Mouse (Mus musculus) cerebellum, adult 9-11 months (tissue): ENCODE measurements around the gene Lrrtm4.

Experiments
- DNase-seq: peaks from one replicate; pipeline ENCODE4 v3.0.0; 2022

The Lrrtm4 gene

DNA sequence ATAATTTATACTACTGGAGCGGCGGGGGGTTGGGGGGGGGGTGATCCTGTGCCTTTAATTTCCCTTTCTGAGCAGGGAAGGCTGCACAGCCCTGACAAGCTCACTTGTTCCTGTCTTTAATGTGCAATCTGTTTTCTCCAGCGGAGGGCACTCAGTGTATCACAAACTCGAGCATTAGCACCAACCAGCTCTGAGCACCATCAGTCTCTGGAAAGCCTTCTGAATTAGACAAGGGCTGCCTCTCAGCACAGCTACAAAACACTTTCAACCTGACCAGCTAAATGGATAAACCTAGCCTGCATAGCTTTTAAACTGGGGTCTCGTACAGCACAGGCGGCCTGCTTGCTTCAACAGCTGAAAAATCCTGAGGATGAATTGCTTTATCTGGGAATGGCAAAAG lies at the start of gene Lrrtm4:
TSS of gene Lrrtm4 (plus strand) at position 113 of the 400 bp plus-strand sequence.
- DNase-seq = peak; percentile 21

DNA sequence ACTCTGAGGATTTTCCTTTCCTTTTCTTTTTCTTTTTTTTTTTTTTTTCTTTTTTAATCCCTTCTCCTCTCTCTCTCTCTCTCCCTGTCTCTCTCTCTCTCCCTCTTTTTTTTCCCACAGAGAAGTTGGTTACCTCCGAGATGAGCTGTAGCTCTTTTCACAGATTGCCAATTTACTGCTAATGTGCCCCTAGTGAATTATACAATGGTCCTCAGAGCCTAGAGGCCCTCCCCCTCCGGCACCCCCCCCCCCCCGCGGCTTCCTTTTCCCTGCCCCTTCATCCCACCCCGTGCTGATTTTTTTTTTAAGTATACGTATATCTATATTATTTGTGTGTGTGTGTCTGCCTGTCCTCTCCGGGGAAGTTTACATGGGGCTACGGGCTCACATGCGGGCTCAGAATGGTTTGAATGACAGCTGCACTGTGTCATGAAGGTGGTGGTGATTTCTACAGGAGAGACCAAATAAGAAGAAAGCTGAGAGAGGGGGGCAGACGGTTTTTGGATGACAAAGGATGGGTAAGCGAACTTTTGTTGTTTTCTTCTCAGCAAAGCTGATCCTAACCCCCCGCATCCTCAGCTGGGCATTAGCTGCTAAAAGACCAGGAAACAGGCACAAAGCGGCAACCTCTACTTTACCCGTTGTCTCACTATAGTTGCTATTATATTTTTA lies 648 bp downstream of the Lrrtm4 start:
- no peak for DNase-seq

DNA sequence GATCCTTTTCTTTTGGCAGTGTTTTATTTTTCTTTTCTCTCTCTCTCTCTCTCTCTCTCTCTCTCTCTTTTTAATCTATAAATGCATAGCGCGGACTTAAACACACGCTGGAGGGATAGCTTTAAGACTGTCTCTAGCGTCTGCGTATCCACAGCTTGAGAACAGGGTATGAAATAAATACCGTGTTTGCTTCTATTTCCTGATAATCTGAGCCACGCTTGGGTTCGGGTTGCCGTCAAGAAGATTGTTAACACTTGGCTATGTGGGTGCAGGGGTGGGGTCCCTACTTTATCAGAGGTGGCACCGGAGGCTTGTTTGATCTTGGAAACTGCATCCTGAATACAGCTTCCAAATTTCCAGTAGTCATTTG lies 1.2 kb downstream of the Lrrtm4 start:
- DNase-seq = no peak

DNA sequence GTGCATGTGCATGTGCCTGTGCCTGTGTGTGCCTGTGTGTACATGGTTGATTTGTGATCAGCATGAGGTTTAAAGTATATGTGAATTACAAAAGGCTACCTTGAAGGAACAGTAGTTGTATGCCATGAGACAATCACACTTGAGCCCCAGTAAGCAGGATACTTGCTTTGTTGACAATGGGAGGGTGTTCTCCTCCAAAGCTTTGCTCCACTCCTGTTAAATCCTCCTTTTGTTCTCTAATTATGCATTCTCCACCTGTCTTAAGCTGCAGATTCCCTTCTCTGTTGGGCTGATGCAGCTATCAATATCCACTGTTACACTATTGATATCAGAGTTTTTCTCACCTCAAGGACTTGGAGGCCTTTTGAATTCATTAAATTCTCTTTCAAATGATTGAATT lies 38.2 kb downstream of the Lrrtm4 start:
- DNase-seq = no peak

DNA sequence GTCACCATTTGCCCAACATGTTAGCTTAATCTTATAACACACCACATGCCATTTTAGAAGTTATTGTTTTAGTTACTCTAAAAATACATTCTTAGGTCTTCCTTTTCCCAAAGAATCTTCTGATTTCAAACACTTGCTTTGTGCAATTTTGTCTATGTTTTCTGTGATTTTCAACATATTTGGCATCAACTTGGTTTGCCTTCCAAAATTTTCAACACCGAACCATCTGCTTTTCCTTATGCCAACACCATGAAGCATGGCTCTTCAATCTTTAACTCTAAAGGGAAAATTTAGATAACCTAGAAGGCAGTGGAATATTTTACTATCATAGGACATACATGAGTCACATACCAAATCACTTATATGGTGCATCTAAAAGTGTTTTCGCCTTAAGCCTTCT lies 59.3 kb downstream of the Lrrtm4 start:
- no peak for DNase-seq

DNA sequence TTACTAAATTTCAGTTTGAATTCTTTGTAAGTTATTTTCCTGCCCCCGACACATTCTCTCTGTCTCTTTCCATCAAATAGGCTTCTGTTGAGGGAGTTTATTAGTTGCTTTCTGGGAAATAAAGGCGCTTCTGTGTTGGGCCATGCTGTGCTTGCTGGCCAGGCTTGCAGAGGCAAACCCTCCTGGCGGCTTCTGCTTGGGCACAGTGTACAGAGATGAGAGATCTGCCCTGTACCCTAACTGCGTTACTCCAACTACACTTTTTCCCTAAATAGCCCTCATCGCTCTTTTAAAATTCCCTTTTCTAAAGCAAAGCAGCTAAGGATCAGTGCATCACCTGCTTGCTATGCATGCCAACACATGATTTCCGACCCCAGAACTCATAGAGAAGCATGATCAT lies 60.6 kb downstream of the Lrrtm4 start:
- DNase-seq = no peak

DNA sequence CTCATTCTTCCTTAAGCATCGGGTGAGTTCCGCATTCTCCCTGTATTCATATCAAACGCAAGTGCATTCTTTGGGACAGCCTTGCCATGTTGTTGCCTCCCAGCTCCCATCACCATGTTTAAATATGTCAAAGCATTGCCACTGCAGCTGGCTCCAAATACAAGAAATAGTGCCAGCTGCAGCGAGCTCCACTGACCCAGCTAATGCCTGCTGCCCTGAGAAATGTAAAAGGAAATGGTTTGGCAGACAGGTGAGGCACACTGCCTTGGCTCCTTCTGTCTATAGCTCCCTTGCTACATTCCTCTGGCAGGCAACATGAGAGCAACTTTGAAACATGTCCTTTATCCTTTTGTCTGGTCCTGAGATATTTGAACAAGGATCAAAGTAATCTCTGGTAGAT lies 76.2 kb downstream of the Lrrtm4 start:
- no peak for DNase-seq

DNA sequence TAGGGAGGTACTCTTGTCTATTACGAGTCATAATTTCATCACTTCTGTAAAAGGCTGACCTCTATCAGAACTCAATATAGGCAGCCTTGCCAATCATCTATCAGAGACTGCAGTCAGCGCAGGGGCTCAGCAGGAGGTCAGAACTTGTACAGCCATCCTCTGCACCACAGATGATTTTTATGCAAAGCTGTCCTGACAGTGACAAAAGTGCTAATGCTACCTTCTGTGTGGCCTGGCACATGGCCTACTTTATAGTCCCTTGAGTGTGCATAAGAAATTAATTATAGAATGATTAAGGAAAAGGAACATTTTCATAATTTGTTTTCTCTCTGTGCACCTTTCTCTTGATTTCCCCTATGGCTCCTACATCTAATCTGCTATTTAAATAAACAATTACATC lies 86.7 kb downstream of the Lrrtm4 start:
- DNase-seq = no peak

DNA sequence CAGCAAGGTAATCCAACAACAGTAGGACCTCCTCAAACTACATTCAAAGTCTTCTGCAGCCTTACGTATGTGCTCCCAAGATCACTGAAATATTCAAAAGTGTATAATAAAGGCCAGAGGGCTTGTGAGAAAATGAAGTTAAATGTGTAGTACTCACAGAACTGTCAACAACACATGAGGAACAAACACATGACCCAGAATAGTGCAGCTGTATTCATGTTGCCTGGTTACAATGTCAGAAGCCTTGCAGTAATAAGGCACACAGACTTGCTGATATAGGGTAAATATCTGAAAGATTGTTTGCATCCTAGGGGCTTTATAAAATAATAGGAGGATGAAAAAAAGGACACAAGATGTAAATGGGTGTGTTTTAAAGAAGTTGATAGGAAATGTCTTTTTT lies 87.2 kb downstream of the Lrrtm4 start:
- no peak for DNase-seq

DNA sequence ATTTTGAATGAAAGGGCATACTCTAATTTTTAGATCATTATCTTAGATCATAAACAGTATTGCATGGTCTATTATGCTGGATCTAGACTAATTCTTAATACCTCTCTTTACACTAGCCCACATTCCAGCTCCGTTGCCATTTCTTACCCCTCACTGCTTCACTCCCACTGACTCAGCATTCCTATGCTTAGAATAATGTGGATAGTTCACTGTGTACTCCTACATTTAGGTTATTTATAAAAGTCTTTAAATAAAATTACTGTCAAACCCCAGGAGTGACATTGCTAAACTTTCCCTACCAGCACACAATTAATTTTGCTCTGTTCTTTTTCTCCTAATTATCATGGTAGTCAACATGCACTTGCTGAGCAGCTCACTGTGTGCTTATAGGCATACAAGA lies 107.7 kb downstream of the Lrrtm4 start:
- no peak for DNase-seq

DNA sequence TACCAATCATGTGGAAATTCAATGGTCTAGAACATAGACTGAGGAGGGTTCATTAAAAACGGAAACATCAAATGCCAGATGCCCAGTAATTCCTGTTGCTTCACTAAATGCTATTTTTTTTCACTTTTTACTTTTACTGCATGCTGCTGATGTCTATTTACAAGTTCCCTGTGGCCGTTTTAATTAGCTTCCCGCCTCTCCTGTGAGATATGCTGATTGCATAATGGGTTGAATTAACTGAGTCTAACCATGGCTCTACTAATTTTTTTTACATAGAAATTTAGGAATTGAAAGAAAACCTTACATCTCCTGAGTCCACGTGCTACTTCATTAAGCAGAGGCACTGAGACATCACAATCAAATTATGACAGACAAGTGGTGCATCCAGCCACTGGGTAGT lies 143.9 kb downstream of the Lrrtm4 start:
- no peak for DNase-seq

DNA sequence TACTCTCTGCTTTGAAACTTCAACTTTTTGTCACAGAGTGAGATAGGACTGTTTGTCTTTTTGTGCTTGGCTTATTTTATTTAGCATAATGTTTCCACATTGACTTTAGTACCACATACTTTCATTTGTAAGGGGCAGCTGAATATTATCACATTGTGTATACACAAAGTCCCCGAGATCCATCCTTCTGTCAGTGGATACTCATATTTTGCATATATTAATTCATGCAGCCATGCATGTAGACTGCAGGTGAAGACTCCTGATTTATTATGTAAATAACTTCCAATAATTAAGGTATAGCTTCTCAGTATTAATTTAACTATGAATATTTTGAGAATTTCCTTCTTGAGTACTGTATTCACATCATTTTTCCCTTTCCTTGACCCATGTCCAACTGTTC lies 163.2 kb downstream of the Lrrtm4 start:
- no peak for DNase-seq

DNA sequence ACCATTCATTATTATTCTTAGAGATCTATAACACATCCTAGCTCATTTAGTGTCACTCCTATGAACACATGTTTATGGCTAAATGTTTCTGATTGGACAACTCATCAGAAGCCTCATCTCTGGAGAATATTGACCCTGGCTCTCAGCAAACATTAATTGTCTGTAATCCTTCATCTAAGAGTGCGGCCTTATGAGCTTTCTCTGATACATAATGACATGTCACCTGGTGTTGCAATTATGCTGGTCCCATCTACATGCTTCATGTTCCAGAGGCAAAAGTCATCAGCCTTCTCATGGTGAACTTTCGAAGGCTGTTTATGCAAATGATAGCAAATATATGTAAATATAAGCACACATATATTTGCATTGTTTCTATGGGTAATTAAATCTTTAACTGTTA lies 163.7 kb downstream of the Lrrtm4 start:
- no peak for DNase-seq

DNA sequence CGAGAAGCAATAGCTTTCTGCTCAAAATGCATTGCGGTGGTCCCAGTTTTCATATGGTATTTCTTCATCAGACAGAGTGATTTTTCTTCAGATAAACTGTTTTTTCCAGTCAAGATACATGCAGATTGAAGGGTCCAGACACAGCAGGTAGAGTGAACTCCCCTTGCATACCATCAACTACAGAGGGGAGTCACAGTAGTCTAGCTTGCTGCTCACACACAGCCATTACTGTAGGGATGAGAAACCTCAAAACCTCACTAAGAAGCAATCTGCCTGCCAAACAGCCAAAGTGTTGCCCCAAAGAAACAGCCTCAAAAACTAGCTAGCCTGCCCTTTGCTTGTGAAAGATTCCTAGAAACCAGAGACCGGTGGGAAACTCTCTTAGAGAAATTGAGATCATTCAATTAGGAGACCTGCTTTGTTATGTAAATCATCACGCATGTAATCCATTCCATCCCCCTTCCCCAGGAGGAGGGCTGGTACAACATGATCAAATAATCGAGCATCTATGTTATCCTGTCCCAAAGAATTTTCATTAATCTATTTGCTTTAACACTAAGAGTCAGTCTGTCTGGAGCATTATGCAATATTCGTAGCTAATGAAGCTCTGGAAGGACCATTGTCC lies 166.9 kb downstream of the Lrrtm4 start:
- no peak for DNase-seq

DNA sequence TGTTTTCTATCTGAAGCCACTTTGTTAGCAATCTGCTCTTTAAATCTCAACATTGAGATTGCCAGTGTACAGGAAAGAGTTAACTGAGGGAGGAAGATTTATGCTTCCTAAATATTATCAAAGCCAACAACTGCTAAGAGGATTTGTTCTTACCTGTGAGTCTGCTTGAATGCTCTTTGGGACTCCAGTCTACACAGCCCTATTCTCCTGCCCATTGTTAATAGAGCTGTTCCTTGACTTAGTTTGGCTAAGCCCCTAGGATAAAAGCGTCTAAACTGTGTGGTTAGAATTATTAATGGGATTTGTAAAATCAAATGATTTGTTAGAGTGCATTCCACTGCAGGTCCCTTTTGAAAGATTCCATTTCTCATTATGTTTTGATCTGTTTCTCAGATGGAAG lies 168.1 kb downstream of the Lrrtm4 start:
- DNase-seq = no peak

DNA sequence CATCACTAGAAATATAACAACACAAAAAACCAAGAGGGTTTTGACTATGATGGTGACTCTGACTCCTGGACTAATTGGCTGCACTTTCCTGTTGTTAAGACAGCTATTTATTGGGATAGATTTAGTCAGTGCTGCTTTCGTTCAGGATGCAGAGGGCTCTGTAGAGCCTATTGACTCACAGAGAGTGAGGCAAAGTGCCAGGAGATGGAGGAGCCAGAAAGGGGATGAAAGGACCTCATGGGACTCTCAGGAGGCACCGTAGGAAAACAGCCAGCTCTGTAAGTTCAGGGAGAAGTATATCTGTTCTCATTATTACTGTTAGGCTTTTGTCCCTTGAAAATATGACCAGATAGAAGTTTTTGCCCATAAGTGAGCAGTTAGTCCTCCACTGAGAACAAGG lies 190.8 kb downstream of the Lrrtm4 start:
- no peak for DNase-seq

DNA sequence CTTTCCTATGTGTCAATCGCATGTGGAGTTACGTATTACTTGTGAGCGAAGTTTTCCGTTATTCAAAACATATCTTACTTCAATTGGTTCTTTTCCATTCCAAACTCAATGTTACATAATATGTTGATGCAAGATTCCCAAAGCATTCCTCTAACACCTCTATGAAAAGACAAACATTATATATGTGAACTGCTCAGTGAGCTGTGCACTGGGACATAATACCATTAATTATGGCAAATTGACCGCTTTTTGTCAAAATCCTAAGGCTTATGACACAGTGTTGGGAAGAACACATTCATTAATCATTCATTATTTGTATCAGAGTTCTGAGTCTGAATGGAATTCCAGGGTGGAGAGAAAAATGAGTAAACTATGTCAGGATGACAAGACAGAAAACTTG lies 191.6 kb downstream of the Lrrtm4 start:
- DNase-seq = no peak

DNA sequence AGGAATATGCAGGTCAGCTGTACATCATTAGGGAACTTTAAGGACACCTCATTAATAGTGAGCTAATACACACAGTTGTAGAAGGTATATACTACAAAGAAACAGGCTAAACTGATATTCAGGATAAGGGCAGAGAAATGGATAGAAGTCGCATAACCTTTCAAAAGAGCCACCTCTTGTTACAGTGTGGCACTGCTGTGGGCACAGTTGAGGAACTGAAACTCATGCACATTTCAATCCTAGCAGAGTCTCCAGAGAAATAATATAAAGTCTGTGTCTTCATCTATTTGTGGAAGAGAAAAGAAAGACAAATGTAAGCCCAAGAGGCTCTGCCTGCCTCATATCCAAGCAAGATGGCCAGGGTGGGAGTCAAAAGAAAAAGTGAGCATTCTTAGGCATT lies 242.9 kb downstream of the Lrrtm4 start:
- no peak for DNase-seq

DNA sequence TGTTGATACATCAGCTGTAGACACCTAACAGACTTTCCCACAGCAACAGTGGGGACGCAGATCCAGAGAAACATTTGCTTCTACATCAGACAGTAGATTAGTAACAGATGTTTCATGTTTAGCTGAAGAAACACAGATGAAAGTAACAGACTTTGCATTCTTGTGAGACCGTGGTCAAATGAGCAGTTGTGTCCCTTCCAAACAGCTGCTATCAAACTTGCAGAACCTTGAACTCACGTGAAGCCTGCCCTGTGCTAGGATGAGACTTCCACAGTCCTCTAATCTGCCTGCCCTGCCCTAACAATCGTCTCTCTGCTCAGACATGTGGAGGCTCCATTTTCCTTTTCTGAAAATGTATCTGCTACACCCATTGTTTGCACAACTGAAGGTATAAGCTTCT lies 245.3 kb downstream of the Lrrtm4 start:
- no peak for DNase-seq

DNA sequence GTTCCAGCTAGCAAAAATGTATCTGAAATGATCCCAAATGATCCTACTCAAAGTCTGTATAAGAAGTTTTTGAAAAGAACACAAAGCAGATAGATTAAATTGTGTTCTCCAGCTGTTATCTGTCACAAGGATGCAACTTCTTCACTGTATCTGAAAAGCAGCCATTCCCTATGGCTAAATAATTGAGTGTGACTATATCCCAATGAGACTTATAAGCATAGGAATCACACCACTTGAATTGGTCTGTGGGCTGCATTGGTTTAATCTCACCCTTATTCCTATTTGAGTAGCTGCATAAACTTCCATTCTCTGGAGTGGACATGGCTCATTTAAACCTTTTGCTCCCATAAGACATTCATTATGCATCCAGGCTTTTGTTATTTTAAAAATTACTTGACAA lies 245.9 kb downstream of the Lrrtm4 start:
- no peak for DNase-seq

DNA sequence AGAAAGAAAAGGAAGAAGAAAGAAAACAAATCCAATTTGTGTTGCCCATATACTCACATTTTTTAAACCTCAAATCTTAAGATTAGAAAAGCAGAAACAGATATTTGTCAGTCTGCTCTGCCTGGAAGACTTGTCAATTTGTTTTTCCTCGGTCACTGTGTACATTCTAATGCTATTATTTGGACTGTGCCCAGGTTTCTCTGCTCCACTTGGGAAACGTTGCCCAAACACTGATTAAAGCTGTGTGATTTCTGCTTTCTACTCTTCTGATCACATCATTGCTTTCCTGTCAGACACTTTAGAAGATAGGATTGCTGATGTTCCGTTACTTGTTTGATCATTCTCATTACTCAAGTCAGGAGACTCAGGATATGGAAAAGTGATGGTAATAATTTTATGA lies 247.1 kb downstream of the Lrrtm4 start:
- DNase-seq = no peak

DNA sequence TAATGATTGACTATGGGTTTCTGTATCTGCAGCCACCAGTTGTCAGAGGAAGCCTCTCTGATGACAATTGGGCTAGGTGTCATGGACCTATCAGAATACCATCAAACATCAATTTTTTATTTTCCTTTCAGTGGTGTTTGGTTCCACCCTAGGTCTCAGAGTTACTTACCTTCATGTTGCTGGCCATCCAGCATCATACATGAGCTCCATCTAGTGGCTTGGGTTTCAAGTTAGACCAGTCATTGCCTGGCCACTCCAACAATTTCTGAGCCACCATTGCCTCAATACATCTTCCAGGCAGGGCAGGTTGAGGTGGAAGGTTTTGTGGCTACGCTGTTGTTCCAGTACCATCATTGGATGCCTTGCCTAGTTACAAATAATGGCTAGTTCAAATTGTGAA lies 268.3 kb downstream of the Lrrtm4 start:
- no peak for DNase-seq

DNA sequence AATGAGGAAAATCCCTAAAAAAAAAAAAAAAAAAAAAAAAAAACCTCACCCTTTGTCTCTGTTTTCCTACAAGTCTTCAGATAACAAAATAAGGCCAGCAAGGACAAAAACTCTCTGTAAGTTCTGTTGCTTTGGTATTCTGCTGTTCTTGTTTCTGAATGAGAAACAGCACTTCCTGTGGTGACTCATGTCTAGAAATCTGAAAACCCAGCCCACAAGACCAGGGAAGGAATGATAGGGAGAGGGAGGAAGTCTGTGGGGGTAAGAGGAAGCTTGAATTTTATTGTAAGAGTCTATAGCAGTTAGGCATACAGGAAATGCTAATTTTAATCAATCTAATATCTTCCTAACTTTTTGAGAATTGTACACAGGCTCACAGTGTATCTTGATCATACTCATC lies 283.2 kb downstream of the Lrrtm4 start:
- no peak for DNase-seq

DNA sequence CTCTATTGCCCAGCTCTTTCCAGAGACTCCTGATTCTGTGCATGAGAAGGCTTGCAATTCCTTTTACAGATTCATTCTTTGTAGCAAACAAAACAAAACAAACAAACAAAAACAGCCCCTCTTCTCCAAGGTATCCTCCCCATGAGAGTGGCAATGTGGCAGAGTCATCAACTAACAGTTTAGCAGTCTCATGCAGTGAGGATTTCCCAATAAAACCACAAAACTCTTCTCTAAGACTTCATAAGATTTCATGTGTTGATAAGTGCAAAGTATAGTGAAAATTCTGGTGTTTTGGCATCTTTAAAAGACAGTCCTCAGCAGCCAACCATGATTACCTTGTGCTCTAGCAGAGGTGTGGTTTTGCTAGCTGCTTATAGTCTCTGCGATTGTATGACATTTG lies 284.9 kb downstream of the Lrrtm4 start:
- no peak for DNase-seq

DNA sequence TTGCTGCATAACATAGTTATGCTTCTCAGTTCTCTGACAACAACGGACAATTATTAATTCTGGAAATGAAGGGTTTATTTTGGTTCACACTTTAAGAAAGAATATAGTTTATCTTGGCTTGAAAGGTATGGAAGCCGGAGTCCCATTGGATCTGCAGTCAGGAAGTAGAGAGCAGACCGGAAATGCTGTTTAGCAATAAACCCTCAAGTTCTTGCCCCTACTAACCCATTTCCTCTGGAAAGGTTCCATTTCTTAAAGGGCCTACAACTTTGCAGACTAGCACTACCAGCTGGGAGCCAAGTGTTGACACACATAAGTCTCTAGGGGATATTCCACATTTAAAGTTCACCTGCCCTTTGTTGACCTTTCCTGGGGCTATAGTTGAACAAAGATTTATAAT lies 309.7 kb downstream of the Lrrtm4 start:
- DNase-seq = no peak
